18 mouse cellular contexts compared by ENCODE assay signal in the genomic region with DNA sequence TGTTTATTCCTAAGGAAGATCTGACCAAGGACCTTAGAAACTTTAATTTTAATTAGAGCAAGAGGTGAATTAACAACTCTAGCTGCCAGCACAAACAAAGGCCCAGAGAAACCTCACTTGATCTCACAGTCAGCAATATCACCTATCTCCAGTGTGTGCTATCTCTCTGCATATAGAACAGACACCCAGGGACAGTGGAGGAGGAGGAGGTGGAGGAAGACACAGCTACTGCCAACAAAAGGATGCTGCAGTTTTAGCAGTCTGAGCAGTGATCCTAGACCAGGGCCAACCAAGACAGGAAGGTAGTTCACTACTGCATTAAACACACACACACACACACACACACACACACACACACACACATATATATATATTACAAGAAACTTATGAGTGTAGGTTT.
DNase-seq lines count a peak whose midpoint lies in the region; ATAC-seq lines count a peak whose summit lies in the region.
"Had no signal": no experiment of that assay in that cellular context is flagged by ENCODE, and none has a peak within 500 bp of the region (broad histone marks: within the 10 kb centered on the region; RNA-seq: fewer than 3 reads in every experiment).

No protein-coding gene starts in this region.

- no peak for DNase-seq in frontal cortex, postnatal 36 days (ENCODE audit: low spot score in 2 of 2)
- peak; percentile 30 for DNase-seq in brain, adult 2 months (ENCODE audit: low read depth, low spot score)
- no peak for DNase-seq in layer of hippocampus, postnatal 14 days (ENCODE audit: low spot score in 2 of 2)
- DNase-seq: adrenal gland, adult 2 months; adrenal gland, adult 8-10 months; adrenal gland, postnatal 10 days; adrenal gland, postnatal 14 days; adrenal gland, postnatal 25 days; adrenal gland, postnatal 36 days; B cell, adult 2 months; cerebellum, adult 11 months; cerebellum, adult 11-12 months; cerebellum, adult 18-20 months; cerebellum, adult 2 months had no signal

- ATAC-seq in frontal cortex, adult (ENCODE audit: low TSS enrichment): peak; percentile 77
- ATAC-seq: activated CD4-positive, CD25-positive, alpha-beta regulatory T cell, adult 4 months; CD4-positive, CD25-positive, alpha-beta regulatory T cell, adult 4 months; Patski had no signal
